Mouse (Mus musculus) left cerebral cortex, postnatal 14 days (tissue): ENCODE results near the gene Ifi27. TPM values are rescaled to one million over a fixed set of nuclear protein-coding genes. Genes with fewer than 3 reads are reported as not detected.
"Not testable (repeated sequence)": the region's sequence is repeated elsewhere in the genome, so short reads cannot be mapped to it uniquely, and the experiment has no call there.

Source experiments
- DNase-seq, 2 experiments: peaks; one replicate each; pipeline ENCODE4 v3.0.0; 2021 to 2022; ENCODE audit warnings: low spot score in 2 of 2, mixed read lengths in 1 of 2
- intact Hi-C: fragments of 180-260 bp; cut with DNase I; formaldehyde crosslinking; loops from one replicate; pipeline ENCODE4 v1.15.1; 2025
- total RNA-seq, 2 experiments: library from RNA; stranded (reverse); gene quantifications; 2 replicates each; pipeline ENCODE4 v1.2.3; 2021

The Ifi27 gene
- total RNA-seq, 2 experiments from 2014 or later: 27.2 to 34.9 TPM

DNA sequence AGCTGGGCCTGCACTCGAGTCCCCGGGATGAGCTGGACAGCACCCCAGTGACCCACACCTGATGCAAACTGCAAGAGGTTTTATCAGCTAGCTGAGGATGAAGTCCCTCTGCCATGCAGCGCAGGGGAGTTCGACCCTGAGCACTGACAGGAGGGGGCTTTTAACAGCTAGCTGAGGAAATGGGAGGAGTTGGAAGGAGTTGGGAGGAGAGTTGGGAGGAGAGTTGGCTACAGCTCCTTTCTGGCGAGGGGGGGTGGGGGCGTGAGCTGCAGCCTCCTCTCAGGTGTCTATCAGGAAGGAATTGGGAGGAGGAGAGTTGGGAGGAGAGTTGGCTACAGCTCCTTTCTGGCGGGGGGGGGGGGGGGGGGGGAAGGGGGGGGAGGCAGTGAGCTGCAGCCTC is 10.2 kb downstream of the Ifi27 start:
- intact Hi-C loops, DNase-seq: not testable (repeated sequence)

DNA sequence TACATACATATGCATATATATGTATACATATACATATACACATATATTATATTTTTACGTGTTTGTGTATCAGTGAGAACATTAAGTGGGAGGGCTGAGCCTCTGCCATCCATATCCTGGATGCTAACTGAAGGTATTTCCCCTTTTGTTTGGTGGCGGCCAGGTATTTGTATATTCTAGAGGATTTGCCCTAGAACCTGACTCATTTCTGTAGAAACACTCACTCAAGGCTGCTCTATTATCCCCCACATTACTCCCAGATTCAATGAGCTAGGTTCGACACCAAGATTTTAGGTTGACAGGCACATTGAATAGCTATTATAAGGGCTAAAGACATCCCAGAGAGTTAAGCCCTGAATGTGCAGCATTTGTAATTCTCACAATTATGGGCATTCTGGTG is 11.0 kb downstream of the Ifi27 start:
- intact Hi-C loops: no loop called here
- no peak for DNase-seq

- DNase-seq: no peak
- intact Hi-C loops: no loop called here
These were observed 19.4 kb downstream of the Ifi27 start for GRCm38 (mm10) chr12:103453361-103453760.

DNA sequence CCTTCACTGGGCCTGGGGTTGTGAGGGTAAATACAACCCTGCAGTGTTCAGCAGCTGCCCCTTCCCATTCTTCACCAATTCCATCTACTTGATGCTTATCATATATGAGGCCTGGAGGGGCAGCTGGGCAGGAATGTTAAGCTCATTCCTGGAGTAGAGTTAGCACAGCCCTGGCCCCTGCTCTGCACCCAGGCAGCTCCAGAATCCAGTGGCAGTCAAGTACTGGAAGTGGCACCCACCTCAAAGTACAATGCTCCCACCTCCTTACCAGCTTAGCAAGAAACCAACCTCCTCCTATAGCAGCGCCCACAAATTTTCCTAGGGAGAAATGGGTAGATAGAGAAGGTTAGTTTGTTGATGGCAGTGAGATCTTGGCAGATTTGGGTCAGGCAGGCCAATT is 22.7 kb downstream of the Ifi27 start:
- intact Hi-C loops: not testable (repeated sequence)

GRCm38 (mm10) chr12:103457140-103457539 is 23.1 kb downstream of the Ifi27 start, which contains the start of gene Ifi27l2b:
Gene Ifi27l2b, minus strand, starts transcription at chr12:103457223.
- intact Hi-C loops: no loop called here
- DNase-seq: no peak

More for the DNA sequence above, 22.7 kb downstream of the Ifi27 start:
- not testable (repeated sequence) for DNase-seq

DNA sequence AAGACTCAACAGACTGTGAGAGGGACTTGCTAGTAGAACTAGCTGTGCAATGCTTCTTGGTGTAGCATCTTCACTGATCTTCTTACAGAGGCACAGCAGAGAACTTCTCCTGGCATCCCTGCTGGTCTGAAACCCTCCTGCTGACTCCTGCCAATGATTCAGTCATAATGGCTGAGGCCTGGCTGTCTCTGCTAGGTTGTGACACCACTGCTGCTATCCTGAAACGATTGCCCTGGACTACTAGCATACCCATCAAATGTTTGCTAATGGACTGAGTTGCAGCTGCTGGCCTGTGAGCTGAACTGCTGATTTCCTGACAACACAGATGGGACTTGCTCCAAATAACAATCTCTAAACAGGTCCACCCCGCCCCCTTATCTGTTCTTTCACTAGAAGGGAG is 40.5 kb downstream of the Ifi27 start:
- intact Hi-C loops: no loop called here
- DNase-seq: no peak

- intact Hi-C loops: no loop called here
These were observed 42.9 kb downstream of the Ifi27 start for GRCm38 (mm10) chr12:103476779-103477389.

GRCm38 (mm10) chr12:103477461-103478015 is 43.5 kb downstream of the Ifi27 start:
- no peak for DNase-seq
- intact Hi-C loops: no loop called here

More at GRCm38 (mm10) chr12:103476779-103477389, 42.9 kb downstream of the Ifi27 start:
- DNase-seq: no peak

DNA sequence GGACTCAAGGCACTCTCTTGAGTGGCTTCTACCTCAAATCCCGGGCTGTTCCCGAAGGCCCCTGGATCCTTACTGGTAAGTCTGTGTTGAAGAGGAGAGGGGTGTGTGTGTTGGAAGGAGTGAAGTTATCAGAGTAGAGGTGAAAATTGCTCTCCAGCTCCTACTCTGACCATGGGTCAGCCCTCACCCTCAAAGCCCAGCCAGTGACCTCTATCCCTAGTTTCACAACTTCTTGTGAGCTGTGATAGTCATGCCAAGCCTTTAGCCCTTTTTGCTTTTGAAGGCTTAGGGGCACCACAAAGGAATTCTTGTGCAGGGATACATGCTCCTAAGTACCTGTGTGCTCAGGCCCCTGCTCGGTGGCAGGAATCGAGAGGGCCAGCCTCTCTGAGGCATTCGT is 47.7 kb downstream of the Ifi27 start:
- intact Hi-C loops: no loop called here
- DNase-seq: no peak

- peak in 1 of 2 experiments; percentile 0 for DNase-seq
- intact Hi-C loops: no loop called here
These were observed 48.8 kb downstream of the Ifi27 start for GRCm38 (mm10) chr12:103482781-103483180.

DNA sequence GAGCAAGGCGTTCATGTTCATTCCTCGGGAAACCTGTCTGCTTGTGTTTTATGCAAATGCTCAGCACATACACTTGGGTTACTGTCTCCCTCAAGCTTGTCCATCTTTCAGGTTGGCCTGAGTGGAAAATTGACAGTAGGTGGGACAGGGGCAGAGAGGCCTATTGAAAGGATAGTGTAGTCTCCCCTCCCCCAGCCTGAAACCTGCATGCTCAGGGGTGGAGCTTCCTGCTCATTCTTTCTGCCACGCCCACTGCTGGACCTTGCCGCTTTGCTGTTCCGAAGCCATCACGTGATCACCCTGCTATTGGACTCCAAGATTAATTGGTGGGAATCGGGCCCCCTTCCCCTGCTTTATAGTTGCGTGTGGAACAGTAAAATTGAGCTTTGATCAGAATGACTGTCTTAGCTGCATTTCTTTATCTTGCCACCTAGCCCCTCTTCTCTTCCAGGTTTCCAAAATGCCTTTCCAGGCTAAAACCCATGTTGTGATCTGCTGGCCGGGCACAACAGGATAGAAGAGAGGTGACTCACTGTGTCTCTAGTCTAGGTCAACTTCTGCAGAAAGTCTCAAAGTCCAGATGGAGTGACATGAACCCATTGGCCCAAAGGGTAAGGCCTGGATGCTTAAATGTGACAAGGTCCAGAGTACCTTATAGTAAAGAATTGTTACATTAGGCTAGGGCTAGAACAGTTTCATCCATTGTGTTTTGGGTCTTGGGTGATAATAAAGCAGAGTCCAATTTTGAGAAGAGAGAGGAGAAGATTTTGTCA is 50.4 kb downstream of the Ifi27 start:
- DNase-seq, intact Hi-C loops: not testable (repeated sequence)

- no peak for DNase-seq
- intact Hi-C loops: no loop called here
These were observed 52.7 kb downstream of the Ifi27 start for GRCm38 (mm10) chr12:103486726-103487125.

- DNase-seq: no peak
These were observed 53.3 kb downstream of the Ifi27 start for GRCm38 (mm10) chr12:103487276-103487675.

GRCm38 (mm10) chr12:103487750-103488149 is 53.7 kb downstream of the Ifi27 start:
- no peak for DNase-seq
- intact Hi-C loops: no loop called here

More at GRCm38 (mm10) chr12:103487276-103487675, 53.3 kb downstream of the Ifi27 start:
- intact Hi-C loops: no loop called here

Other genes starting within 250 kb of the Ifi27 start
- gene Prima1, start 192.1 kb upstream of the Ifi27 start, total RNA-seq: 1 to 10 TPM; 2.4 to 6.5 TPM
- 1 to 10 TPM; 2.6 to 4.5 TPM for gene Fam181a, start 123.2 kb upstream of the Ifi27 start, total RNA-seq
- 1 to 10 TPM; 2.5 to 3.6 TPM for gene Asb2, start 78.2 kb upstream of the Ifi27 start, total RNA-seq
- gene Otub2, start 45.5 kb upstream of the Ifi27 start, total RNA-seq: 10 to 100 TPM; 26.3 to 33.2 TPM
- 1 to 10 TPM; 2.0 to 2.3 TPM for gene 9330161L09Rik, start 26.4 kb upstream of the Ifi27 start, total RNA-seq
- 100 to 1,000 TPM; 174 to 189 TPM for gene Ddx24, start 8.4 kb upstream of the Ifi27 start, total RNA-seq
- 1 to 10 TPM; 2.5 to 3.3 TPM for gene Ifi27l2a, start 9.5 kb downstream of the Ifi27 start, total RNA-seq
- not detected for gene Ifi27l2b, start 23.0 kb downstream of the Ifi27 start, total RNA-seq
- gene Ppp4r4, start 98.1 kb downstream of the Ifi27 start, total RNA-seq: 10 to 100 TPM; 14.5 to 14.6 TPM
- not detected for gene Serpina10, start 197.2 kb downstream of the Ifi27 start, total RNA-seq
- not detected for gene Serpina6, start 223.0 kb downstream of the Ifi27 start, total RNA-seq
- not detected for gene Serpina16, start 241.9 kb downstream of the Ifi27 start, total RNA-seq